Mouse (Mus musculus) liver, adult 2 months (tissue): Measurements from ENCODE around the gene 1700012B07Rik.

Source experiments
- CTCF ChIP-seq: fragments of 200-500 bp; IDR thresholded peaks from 2 replicates; pipeline ENCODE4 v1.5.1; 2011; ENCODE audit warnings: low read depth, low read length, control low read depth
- POLR2A ChIP-seq: fragments of 200-500 bp; IDR thresholded peaks from 2 replicates; pipeline ENCODE4 v1.6.1; 2011; ENCODE audit warnings: low read length, control low read depth; ENCODE audit not compliant: insufficient read depth; ENCODE audit errors: extremely low read depth

DNA sequence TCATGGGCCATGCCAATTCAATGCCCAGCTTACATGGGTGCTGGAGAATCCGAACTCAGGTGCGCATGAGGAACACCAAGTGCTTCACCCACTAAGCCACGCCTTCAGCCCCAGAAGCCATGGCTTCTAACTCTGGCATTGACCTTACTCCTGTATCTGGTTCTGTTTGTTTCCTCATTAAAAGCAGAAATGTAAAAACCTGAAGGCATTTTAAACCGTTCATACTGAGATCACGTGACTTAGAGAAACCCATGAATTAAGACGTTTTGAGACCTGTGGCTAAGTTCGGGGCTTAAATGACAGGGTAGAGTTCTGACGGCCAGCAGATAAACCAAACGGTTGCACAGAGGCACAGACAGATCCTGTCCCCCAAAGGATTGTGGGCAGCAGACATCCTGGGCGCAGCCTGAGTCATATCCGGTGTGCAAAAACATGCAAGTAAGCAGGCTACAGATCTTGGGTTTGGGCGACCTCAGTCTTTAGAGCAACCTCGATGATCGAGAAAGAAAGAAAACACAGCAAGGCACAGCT lies 32.2 kb upstream of the 1700012B07Rik start:
- TF ChIP-seq CTCF, result no peak
- TF ChIP-seq POLR2A, result no peak
